Mouse (Mus musculus) liver, embryonic 14.5 days (tissue): ENCODE data around the gene Muc4. TPM values are rescaled to one million over a fixed set of nuclear protein-coding genes. Genes with fewer than 3 reads are reported as not detected.

Experiments
- ATAC-seq: fragments of 200-750 bp; cut with Nextera tagmentation; 2 replicates; pipeline ENCODE4 v1.8.0; 2017; ENCODE audit warnings: moderate number of reproducible peaks, mild to moderate bottlenecking, moderate library complexity; ENCODE audit not compliant: insufficient read depth
- DNase-seq, 3 experiments: peaks; one replicate each; pipeline ENCODE4 v3.0.0-alpha.2; 2012 to 2013; ENCODE audit warnings: low read depth in 3 of 3, low spot score in 3 of 3
- H3K27ac ChIP-seq: fragments of 300-500 bp; sonication (generic); 2 replicates; pipeline ENCODE4 v1.5.1; 2014; ENCODE audit warnings: moderate library complexity, mild to moderate bottlenecking, control low read depth, inconsistent platforms
- H3K27me3 ChIP-seq: fragments of 300-500 bp; sonication (generic); 2 replicates; pipeline ENCODE4 v1.6.1; 2014; ENCODE audit warnings: mild to moderate bottlenecking, low read length, moderate library complexity; ENCODE audit not compliant: control insufficient read depth, insufficient read depth
- H3K36me3 ChIP-seq: fragments of 300-500 bp; sonication (generic); replicated peaks from 2 replicates; pipeline ENCODE4 v1.6.1; 2014; ENCODE audit warnings: low read depth; ENCODE audit not compliant: control insufficient read depth, insufficient read depth
- H3K4me1 ChIP-seq, 2 experiments: fragments of 200-500 bp in 1 of 2; fragments of 300-500 bp in 1 of 2; sonication (generic) in 1 of 2; replicated peaks; 2 replicates each; pipeline ENCODE4 v1.6.1; 2012 to 2014; ENCODE audit warnings: antibody characterized with exemption in 1 of 2, inconsistent platforms in 1 of 2, low read length in 1 of 2; ENCODE audit not compliant: control insufficient read depth in 2 of 2, insufficient read depth in 2 of 2
- H3K4me2 ChIP-seq: fragments of 300-500 bp; sonication (generic); 2 replicates; pipeline ENCODE4 v1.6.1; 2014; ENCODE audit warnings: low read depth, mild to moderate bottlenecking, control low read depth, moderate library complexity
- H3K4me3 ChIP-seq, 2 experiments: fragments of 200-500 bp in 1 of 2; fragments of 300-500 bp in 1 of 2; sonication (generic) in 1 of 2; 2 replicates each; pipeline ENCODE4 v1.5.1; 2012 to 2014; ENCODE audit warnings: low read depth in 2 of 2, low read length in 2 of 2, mild to moderate bottlenecking in 2 of 2, control low read depth in 1 of 2, inconsistent platforms in 1 of 2, moderate library complexity in 1 of 2; ENCODE audit not compliant: insufficient read depth in 1 of 2
- H3K9ac ChIP-seq: fragments of 300-500 bp; sonication (generic); replicated peaks from 2 replicates; pipeline ENCODE4 v1.6.1; 2014; ENCODE audit warnings: mild to moderate bottlenecking, control low read depth, moderate library complexity
- H3K9me3 ChIP-seq: fragments of 300-500 bp; sonication (generic); 2 replicates; pipeline ENCODE4 v1.6.1; 2016; ENCODE audit warnings: low read length, mixed read lengths; ENCODE audit not compliant: control insufficient read depth
- CTCF ChIP-seq: IDR thresholded peaks from 2 replicates; pipeline ENCODE4 v1.5.1; 2016; ENCODE audit warnings: antibody characterized with exemption, low read depth, control low read depth
- EP300 ChIP-seq: IDR thresholded peaks from 2 replicates; pipeline ENCODE4 v1.6.1; 2016; ENCODE audit warnings: antibody characterized with exemption, low read depth
- WGBS: fragments of 180-500 bp; shearing (Covaris S2); extraction: QIAGEN DNeasy Blood & Tissue Kit; methylation state at CpG from one replicate; pipeline ENCODE4 v1.1.7; 2014; ENCODE audit not compliant: insufficient replicate concordance; 5-methylcytosine and 5-hydroxymethylcytosine counted together
- polyA plus RNA-seq, 2 experiments: library from polyadenylated mRNA; depleted of rRNA in 1 of 2; stranded (reverse) in 1 of 2; unstranded in 1 of 2; fragments of >200 nt; fragmentation: Nextera tagmentation in 1 of 2; extraction: Ambion mirVana in 1 of 2; gene quantifications; 2 replicates each; pipeline versions ENCODE4 v1.2.1 to v1.2.3; 2012 to 2014

The Muc4 gene
- polyA plus RNA-seq, 2 experiments = 0.63 to 0.79 TPM

DNA sequence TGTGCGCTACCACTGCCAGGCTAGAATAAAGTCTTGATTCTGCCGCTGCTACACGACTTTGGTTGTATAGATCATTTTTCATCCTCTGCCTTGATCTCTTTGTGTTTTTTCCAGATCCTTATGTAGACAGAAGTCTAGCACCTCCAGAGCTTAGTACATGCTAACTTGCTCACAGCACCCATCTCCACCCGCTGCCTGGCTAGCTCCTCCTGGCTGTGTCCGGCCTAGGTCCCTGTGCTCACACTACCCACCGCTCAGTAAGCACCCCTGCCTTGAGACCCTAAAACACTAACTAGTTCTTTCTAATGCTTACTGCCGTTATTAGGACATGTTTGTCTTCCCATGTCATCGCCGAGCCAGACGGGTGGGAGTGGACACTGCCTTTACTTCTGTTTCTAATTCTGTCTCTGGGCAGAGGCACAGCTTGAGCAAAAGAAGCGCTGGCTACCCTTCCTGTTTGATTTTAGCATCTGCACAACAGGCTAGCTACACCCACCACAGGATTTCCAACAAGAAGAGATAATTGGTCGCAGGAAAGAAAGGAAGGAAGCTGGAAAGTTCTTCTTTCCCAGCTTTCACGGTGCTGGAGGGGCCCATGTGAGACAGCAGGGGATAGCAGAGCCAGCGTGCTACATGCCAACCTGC is 25.1 kb upstream of the Muc4 start:
- Histone ChIP-seq H3K4me1 (peaks cover 6 to 7% of the 10 kb centered on the region in 2 experiments; a peak in 3 of 4 replicates), H3K9ac (no peak overlapping the region), H3K36me3 (no peaks in the 10 kb centered on the region), H3K9me3 (no peaks in the 10 kb centered on the region), H3K27me3 (no peaks in the 10 kb centered on the region), H3K4me2 (no peak overlapping the region), H3K4me3 (no peak overlapping the region), H3K27ac (no peak overlapping the region)
- no peak for ATAC-seq
- WGBS = 41% methylated on average over 14 of the region's 14 CpGs
- no peak for DNase-seq
- TF ChIP-seq EP300 (no peak), CTCF (no peak)

DNA sequence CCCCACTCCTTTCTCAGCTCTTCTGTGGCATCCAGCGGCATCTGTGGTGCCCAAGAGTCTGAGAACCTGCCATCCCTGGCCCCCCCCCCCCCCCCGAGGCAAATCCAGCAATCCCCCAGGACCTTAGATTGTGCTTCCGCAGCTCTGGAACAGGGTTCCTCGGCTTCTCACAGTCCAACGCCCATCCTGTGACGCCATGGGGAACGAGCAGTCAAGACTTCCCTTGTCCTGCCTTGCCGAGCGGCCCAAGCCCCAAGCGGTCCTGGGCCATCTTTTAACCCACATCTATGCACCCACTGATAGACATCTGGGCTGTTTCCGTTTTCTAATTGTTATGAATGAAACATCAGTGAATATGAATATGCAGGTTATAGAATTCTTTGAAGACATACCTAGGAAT is 23.5 kb upstream of the Muc4 start:
- Histone ChIP-seq H3K36me3 (no peaks in the 10 kb centered on the region), H3K9me3 (no peaks in the 10 kb centered on the region), H3K4me1 (peaks cover 6 to 7% of the 10 kb centered on the region in 2 experiments; a peak in 3 of 4 replicates), H3K4me3 (no peak overlapping the region), H3K27ac (no peak overlapping the region), H3K4me2 (no peak overlapping the region), H3K9ac (no peak overlapping the region), H3K27me3 (no peaks in the 10 kb centered on the region)
- no peak for DNase-seq
- no peak for TF ChIP-seq EP300
- no peak for TF ChIP-seq CTCF
- ATAC-seq = no peak
- 70% methylated on average over 11 of the region's 11 CpGs for WGBS

DNA sequence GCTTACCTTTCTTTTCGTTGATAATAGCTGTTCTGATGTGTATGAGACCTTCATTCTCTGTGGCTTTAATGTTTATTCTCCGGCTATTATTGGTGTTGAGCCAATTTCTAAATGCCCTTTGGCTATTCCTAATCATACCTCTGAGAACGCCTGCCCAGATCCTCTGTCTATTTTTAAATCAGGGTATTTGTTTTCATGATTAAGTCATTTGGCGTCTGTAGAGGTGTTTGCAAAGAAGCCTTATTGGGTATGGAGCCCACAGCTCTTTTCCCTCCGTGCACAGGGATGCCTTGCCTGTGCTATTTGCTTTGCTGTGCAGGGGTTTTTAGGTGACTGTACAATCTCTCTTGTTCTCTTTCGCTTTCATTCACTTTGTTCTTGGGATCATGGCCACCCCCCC is 22.1 kb upstream of the Muc4 start:
- no peaks in the 10 kb centered on the region for H3K36me3 ChIP-seq
- no peak for TF ChIP-seq EP300
- no peak for TF ChIP-seq CTCF
- no peak overlapping the region for H3K9ac ChIP-seq
- H3K4me1 ChIP-seq = no peaks in the 10 kb centered on the region; a peak in 1 of 4 replicates
- no peaks in the 10 kb centered on the region for H3K9me3 ChIP-seq
- ATAC-seq = no peak
- WGBS = 57% methylated on average over 6 of the region's 6 CpGs
- DNase-seq = no peak
- no peak overlapping the region for H3K4me2 ChIP-seq
- H3K27me3 ChIP-seq = no peaks in the 10 kb centered on the region
- H3K27ac ChIP-seq = no peak overlapping the region
- no peak overlapping the region for H3K4me3 ChIP-seq

DNA sequence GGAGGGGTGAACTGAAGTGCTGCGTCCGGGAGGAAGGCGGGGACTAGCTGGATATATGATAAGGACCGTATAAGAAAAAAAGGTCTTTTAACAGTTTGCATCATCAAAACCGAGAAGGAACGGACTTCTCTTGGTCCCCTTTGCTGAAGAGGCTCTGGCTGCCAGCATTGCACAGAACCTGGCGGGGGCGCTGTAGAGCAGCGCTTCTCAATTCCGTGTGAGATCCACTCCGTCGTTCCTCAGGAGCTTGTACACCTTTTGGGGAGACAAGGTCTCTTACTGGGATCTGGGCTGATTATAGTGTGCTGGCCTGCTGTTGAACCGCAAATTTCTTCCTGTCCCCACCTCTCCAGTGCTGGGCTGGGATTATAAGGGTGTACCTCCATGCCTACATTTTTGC is 20.3 kb upstream of the Muc4 start:
- Histone ChIP-seq H3K4me3 (no peak overlapping the region), H3K4me2 (peak overlapping the region; percentile 24; the same call in 1 of the 2 replicates), H3K9ac (no peak overlapping the region), H3K9me3 (no peaks in the 10 kb centered on the region), H3K4me1 (no peaks in the 10 kb centered on the region; a peak in 1 of 4 replicates), H3K36me3 (no peaks in the 10 kb centered on the region), H3K27me3 (no peaks in the 10 kb centered on the region), H3K27ac (no peak overlapping the region)
- no peak for DNase-seq
- 10% methylated on average over 13 of the region's 13 CpGs for WGBS
- peak; percentile 74 for TF ChIP-seq CTCF
- no peak for TF ChIP-seq EP300
- ATAC-seq = no peak

DNA sequence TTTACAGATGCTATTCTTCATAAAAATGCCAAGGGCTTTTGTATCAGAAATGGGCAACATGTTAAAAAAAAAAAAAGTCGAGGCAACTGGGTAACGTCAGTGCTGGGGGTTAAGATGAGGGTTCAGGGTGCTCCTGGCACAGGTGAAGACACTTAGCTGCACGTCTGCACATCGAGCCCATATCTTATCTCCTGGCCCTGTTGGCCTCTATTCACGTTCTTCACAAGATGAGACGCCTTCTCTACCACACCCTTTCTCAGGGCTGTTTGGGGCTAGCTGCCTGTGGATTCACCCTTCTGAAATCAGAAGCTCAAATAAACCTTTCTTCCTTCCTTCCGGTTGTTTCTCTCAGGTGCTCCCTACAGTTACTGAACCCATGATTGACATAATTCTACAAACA is 12.5 kb upstream of the Muc4 start:
- DNase-seq = no peak
- no peaks in the 10 kb centered on the region for H3K36me3 ChIP-seq
- no peaks in the 10 kb centered on the region for H3K9me3 ChIP-seq
- no peak for ATAC-seq
- no peak overlapping the region for H3K4me2 ChIP-seq
- TF ChIP-seq EP300 = no peak
- no peak for TF ChIP-seq CTCF
- peaks cover 0 to 7% of the 10 kb centered on the region in 2 experiments; a peak in 2 of 4 replicates for H3K4me1 ChIP-seq
- H3K27ac ChIP-seq = no peak overlapping the region
- H3K9ac ChIP-seq = no peak overlapping the region
- H3K27me3 ChIP-seq = no peaks in the 10 kb centered on the region
- 23% methylated on average over 7 of the region's 7 CpGs for WGBS
- H3K4me3 ChIP-seq = no peak overlapping the region
